Comparison of ENCODE assay signal across 20 mouse cellular contexts in the genomic region with DNA sequence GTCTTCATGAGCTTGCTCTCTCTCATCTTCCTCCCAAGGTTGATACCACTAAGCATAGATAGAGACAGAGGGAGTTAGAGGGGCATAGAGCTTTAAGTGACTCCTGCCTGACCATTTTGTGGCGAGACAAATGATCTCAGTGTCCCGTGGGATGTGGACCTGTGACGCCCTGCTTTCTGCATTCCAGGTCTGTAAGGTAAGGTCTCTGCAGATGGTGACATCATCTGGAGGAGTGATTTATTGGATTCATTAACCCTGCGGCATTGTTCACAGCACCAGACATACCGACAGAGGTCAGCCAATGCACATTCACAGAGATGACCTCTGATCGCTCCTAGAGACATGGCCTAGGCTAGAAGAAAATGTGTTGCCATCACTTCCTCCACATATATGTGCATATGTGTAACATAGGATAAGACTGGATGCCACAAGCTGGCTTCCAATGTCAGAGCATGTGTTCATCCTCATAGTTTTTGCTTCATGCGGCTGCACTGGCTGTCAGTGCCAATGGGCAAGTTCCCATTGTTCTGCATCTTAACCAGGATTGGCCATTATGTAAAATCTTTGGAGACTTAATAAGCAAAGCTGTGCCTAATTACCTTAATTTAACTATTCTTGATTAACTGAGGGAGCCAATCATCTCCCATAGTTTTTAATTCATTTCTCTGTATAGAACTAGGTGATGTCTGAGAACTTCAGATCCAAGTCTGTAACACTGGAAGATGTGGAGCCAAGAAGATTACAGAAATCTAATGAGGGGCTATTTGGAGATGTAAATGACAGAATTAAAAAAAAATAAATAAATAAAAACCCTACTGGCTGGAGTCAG. TPM values are rescaled to one million over a fixed set of nuclear protein-coding genes. Genes with fewer than 3 reads are reported as not detected.
A peak's percentile ranks its signal among the peaks of the same experiment; 100 is the strongest.
DNase-seq lines count a peak whose midpoint lies in the region; ATAC-seq lines count a peak whose summit lies in the region.
"Had no signal": no experiment of that assay in that cellular context is flagged by ENCODE, and none has a peak within 500 bp of the region (broad histone marks: within the 10 kb centered on the region; RNA-seq: fewer than 3 reads in every experiment).

No protein-coding gene starts in this region.

- no peaks in the 10 kb centered on the region for H3K4me1 ChIP-seq in hindbrain, embryonic 11.5 days (replicated peaks; ENCODE audit: control insufficient read depth, insufficient read depth, low read length)
- peaks cover 5% of the 10 kb centered on the region for H3K4me1 ChIP-seq in hindbrain, embryonic 13.5 days (replicated peaks)
- peaks cover 8% of the 10 kb centered on the region; the same call in 1 of the 2 replicates for H3K4me1 ChIP-seq in lung, embryonic 16.5 days (replicated peaks; ENCODE audit: control insufficient read depth, insufficient read depth, low read length)
- H3K4me1 ChIP-seq: liver, embryonic 13.5 days; midbrain, embryonic 13.5 days; neural tube, embryonic 12.5 days had no signal

- H3K36me3 ChIP-seq in hindbrain, embryonic 11.5 days (ENCODE audit: control insufficient read depth, insufficient read depth, low read length): no peaks in the 10 kb centered on the region
- no peaks in the 10 kb centered on the region for H3K36me3 ChIP-seq in hindbrain, embryonic 13.5 days
- no peaks in the 10 kb centered on the region for H3K36me3 ChIP-seq in lung, embryonic 16.5 days (ENCODE audit: control insufficient read depth, insufficient read depth, low read length)
- H3K36me3 ChIP-seq: liver, embryonic 13.5 days; lung, embryonic 15.5 days; midbrain, embryonic 13.5 days; neural tube, embryonic 12.5 days had no signal

- H3K9me3 ChIP-seq in hindbrain, embryonic 11.5 days (ENCODE audit: control insufficient read depth, low read length): no peaks in the 10 kb centered on the region
- H3K9me3 ChIP-seq in hindbrain, embryonic 13.5 days: no peaks in the 10 kb centered on the region
- H3K9me3 ChIP-seq in lung, embryonic 16.5 days (ENCODE audit: control insufficient read depth, low read length): no peaks in the 10 kb centered on the region
- H3K9me3 ChIP-seq: liver, embryonic 13.5 days; lung, embryonic 15.5 days; midbrain, embryonic 13.5 days; neural tube, embryonic 12.5 days had no signal

- no peak for ATAC-seq in hindbrain, embryonic 11.5 days (ENCODE audit: low FRiP score)
- no peak for ATAC-seq in hindbrain, embryonic 13.5 days (ENCODE audit: low FRiP score)
- ATAC-seq in lung, embryonic 16.5 days (ENCODE audit: low read depth): 0 out of 2 replicates have a peak, but pooled peaks have one; percentile 16
- ATAC-seq in inflammation-experienced regulatory T-cells, adult 6 months: no peak

- no peak overlapping the region for H3K9ac ChIP-seq in hindbrain, embryonic 11.5 days (ENCODE audit: low read depth, low read length)
- H3K9ac ChIP-seq in hindbrain, embryonic 13.5 days: no peak overlapping the region
- no peak overlapping the region for H3K9ac ChIP-seq in lung, embryonic 16.5 days (ENCODE audit: low read length)
- H3K9ac ChIP-seq: liver, embryonic 13.5 days; lung, embryonic 15.5 days; midbrain, embryonic 13.5 days; neural tube, embryonic 12.5 days had no signal

- H3K27ac ChIP-seq in hindbrain, embryonic 11.5 days (ENCODE audit: low read depth, low read length): no peak overlapping the region
- no peak overlapping the region for H3K27ac ChIP-seq in hindbrain, embryonic 13.5 days
- H3K27ac ChIP-seq in lung, embryonic 16.5 days (ENCODE audit: low read length): no peak overlapping the region
- H3K27ac ChIP-seq: liver, embryonic 13.5 days; lung, embryonic 15.5 days; midbrain, embryonic 13.5 days; neural tube, embryonic 12.5 days had no signal

- H3K4me3 ChIP-seq in hindbrain, embryonic 11.5 days (ENCODE audit: low read depth, low read length): no peak overlapping the region
- no peak overlapping the region for H3K4me3 ChIP-seq in hindbrain, embryonic 13.5 days
- H3K4me3 ChIP-seq in lung, embryonic 16.5 days (ENCODE audit: low read length): no peak overlapping the region
- H3K4me3 ChIP-seq: liver, embryonic 13.5 days; lung, embryonic 15.5 days; midbrain, embryonic 13.5 days; neural tube, embryonic 12.5 days had no signal

- WGBS in hindbrain, embryonic 11.5 days: 64% methylated on average over 7 of the region's 7 CpGs
- WGBS in hindbrain, embryonic 13.5 days: 53% methylated on average over 7 of the region's 7 CpGs
- 54% methylated on average over 7 of the region's 7 CpGs for WGBS in lung, embryonic 16.5 days

- no peaks in the 10 kb centered on the region for H3K27me3 ChIP-seq in hindbrain, embryonic 11.5 days (ENCODE audit: control insufficient read depth, insufficient read depth, low read length)
- H3K27me3 ChIP-seq in hindbrain, embryonic 13.5 days: no peaks in the 10 kb centered on the region
- H3K27me3 ChIP-seq in lung, embryonic 16.5 days (ENCODE audit: control insufficient read depth, insufficient read depth, low read depth, low read length): no peaks in the 10 kb centered on the region
- H3K27me3 ChIP-seq: liver, embryonic 13.5 days; lung, embryonic 15.5 days; midbrain, embryonic 13.5 days; neural tube, embryonic 12.5 days had no signal

- peak; percentile 19 for DNase-seq in hindbrain, embryonic 11.5 days (ENCODE audit: low spot score)
- no peak for DNase-seq in lung, postnatal 25 days (ENCODE audit: low spot score)
- DNase-seq in hindlimb bud, embryonic 11.5 days (ENCODE audit: extremely low spot score, low read depth, low spot score): peak; percentile 41
- no peak for DNase-seq in retina, embryonic 14.5 days (ENCODE audit: low spot score)
- DNase-seq in cerebellum, postnatal 4 days (ENCODE audit: low spot score in 2 of 2): no peak
- DNase-seq: B cell, adult 2 months; cerebellum, adult 8-10 months; heart, postnatal 14 days; liver, embryonic 13.5 days; right cerebral cortex, adult 18-20 months; thymus, postnatal 14 days had no signal

- no peak overlapping the region for H3K4me2 ChIP-seq in hindbrain, embryonic 11.5 days (replicated peaks; ENCODE audit: low read depth, low read length)
- H3K4me2 ChIP-seq in hindbrain, embryonic 13.5 days: no peak overlapping the region
- no peak overlapping the region for H3K4me2 ChIP-seq in lung, embryonic 16.5 days (ENCODE audit: low read depth, low read length)
- H3K4me2 ChIP-seq: heart, embryonic 11.5 days; liver, embryonic 13.5 days; lung, embryonic 15.5 days; midbrain, embryonic 13.5 days; neural tube, embryonic 12.5 days had no signal

RNA-seq across cellular contexts. Expression of a gene that starts 9.5 kb away (rescaled TPM):
- 0.14 and 0.18 TPM in 2 replicates for polyA plus RNA-seq in hindbrain, embryonic 11.5 days (2014; fragmentation: Nextera tagmentation; extraction: Ambion mirVana)
- polyA plus RNA-seq in hindbrain, embryonic 13.5 days (2015; fragmentation: Nextera tagmentation; extraction: Ambion mirVana): 0.58 and 0.75 TPM in 2 replicates
- 0.13 and 0.31 TPM in 2 replicates for polyA plus RNA-seq in lung, embryonic 16.5 days (2015; fragmentation: Nextera tagmentation; extraction: Ambion mirVana)
- polyA plus RNA-seq in inflammation-experienced regulatory T-cells, adult 6 months (2017; shearing (Covaris generic)): not detected
- polyA plus RNA-seq: heart, embryonic 11.5 days; kidney, embryonic 16.5 days; liver, embryonic 13.5 days; small intestine, adult 2 months had no signal

Comparison
In these comparisons a context has a peak if more than half of its experiments do, and no peak if none do; other contexts are left out.
1. DNase-seq: peak in hindbrain, embryonic 11.5 days (single experiment) and hindlimb bud, embryonic 11.5 days (single experiment); none in lung, postnatal 25 days (single experiment), retina, embryonic 14.5 days (single experiment) and cerebellum, postnatal 4 days (0 of 2).